Mouse (Mus musculus): ENCODE data around the gene Gm156.
"Not testable (repeated sequence)": the region's sequence is repeated elsewhere in the genome, so short reads cannot be mapped to it uniquely, and the experiment has no call there.

Gene Gm156

GRCm38 (mm10) chr6:129784170-129784569, at the start of gene Gm156:
TSS of gene Gm156 (minus strand) at chr6:129784270.
- DNase-seq = not testable (repeated sequence)

- no peak for DNase-seq
Measured at GRCm38 (mm10) chr6:129825559-129825958, 41.5 kb upstream of the Gm156 start.

- no peak for DNase-seq
Measured at GRCm38 (mm10) chr6:129824004-129824403, 39.9 kb upstream of the Gm156 start.

GRCm38 (mm10) chr6:129817731-129818130, 33.7 kb upstream of the Gm156 start:
- DNase-seq = no peak

- DNase-seq = no peak
Measured at GRCm38 (mm10) chr6:129747654-129748032, 36.4 kb downstream of the Gm156 start.

GRCm38 (mm10) chr6:129747016-129747653, 36.9 kb downstream of the Gm156 start:
- no peak for DNase-seq

- no peak for DNase-seq
Measured at GRCm38 (mm10) chr6:129746151-129746550, 37.9 kb downstream of the Gm156 start.

GRCm38 (mm10) chr6:129740069-129740721, 43.9 kb downstream of the Gm156 start, which contains the start of gene Klri2:
TSS of gene Klri2 (minus strand) at chr6:129740484.
- no peak for DNase-seq

GRCm38 (mm10) chr6:129736414-129736813, 47.7 kb downstream of the Gm156 start:
- no peak for DNase-seq

GRCm38 (mm10) chr6:129727237-129727636, 56.8 kb downstream of the Gm156 start:
- DNase-seq = no peak

GRCm38 (mm10) chr6:129721390-129721789, 62.7 kb downstream of the Gm156 start:
- no peak for DNase-seq

GRCm38 (mm10) chr6:129720487-129720886, 63.6 kb downstream of the Gm156 start:
- no peak for DNase-seq

GRCm38 (mm10) chr6:129717032-129717431, 67.0 kb downstream of the Gm156 start, which contains the start of gene Klri1:
TSS of gene Klri1 (minus strand) at chr6:129717132.
- DNase-seq = no peak

Measured in lung, postnatal 10 days (tissue).